Mouse (Mus musculus): Measurements from ENCODE around the gene Ccdc63. TPM values are rescaled to one million over a fixed set of nuclear protein-coding genes. Genes with fewer than 3 reads are reported as not detected.
"Not testable (repeated sequence)": the region's sequence is repeated elsewhere in the genome, so short reads cannot be mapped to it uniquely, and the experiment has no call there.

Gene Ccdc63
- polyA plus RNA-seq, 1 experiment from 2014 or later = not detected

DNA sequence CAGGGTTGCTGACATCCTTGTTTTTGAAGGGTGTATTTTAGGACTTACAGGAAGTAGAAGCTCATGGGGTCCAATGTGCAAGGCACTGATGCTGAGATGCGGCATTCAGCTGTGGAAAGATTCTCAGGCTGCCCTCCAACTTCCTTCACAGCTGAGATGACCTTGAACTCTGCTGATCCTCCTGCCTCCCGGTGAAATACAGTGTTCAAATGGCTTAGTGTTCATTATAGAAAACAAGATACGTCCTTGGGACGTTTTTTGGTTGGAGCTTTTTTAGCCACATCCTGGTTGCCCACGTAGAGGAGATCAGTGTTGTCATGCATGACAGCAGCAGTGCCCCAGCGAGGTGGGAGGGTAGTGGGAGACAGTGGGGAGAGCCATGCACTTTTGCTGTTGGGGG is 22.6 kb upstream of the Ccdc63 start:
- Histone ChIP-seq H3K4me3 (no peak overlapping the region), H3K9me3 (replicated peaks) (no peaks in the 10 kb centered on the region), H3K27ac (no peak overlapping the region), H3K27me3 (ENCODE audit: low read depth, poor library complexity, severe bottlenecking) (no peaks in the 10 kb centered on the region), H3K36me3 (peaks cover 91% of the 10 kb centered on the region), H3K4me1 (peaks cover 69% of the 10 kb centered on the region)
- 83% methylated on average over 6 of the region's 6 CpGs for WGBS
- no peak for DNase-seq (ENCODE audit: low spot score)

- DNase-seq (ENCODE audit: low spot score) = peak; percentile 51
- Histone ChIP-seq H3K4me1 (peaks cover 67% of the 10 kb centered on the region), H3K27ac (peak overlapping the region; percentile 95), H3K27me3 (ENCODE audit: low read depth, poor library complexity, severe bottlenecking) (0 out of 2 replicates have a peak, but pooled peaks cover 6% of the 10 kb centered on the region), H3K36me3 (peaks cover 47% of the 10 kb centered on the region), H3K9me3 (replicated peaks) (no peaks in the 10 kb centered on the region), H3K4me3 (peak overlapping the region; percentile 93)
- WGBS = 3% methylated on average over 42 of the region's 42 CpGs
Measured at GRCm38 (mm10) chr5:122158557-122159515, 18.2 kb upstream of the Ccdc63 start.

GRCm38 (mm10) chr5:122157827-122158381 is 17.3 kb upstream of the Ccdc63 start, which contains the start of gene Ppp1cc:
Gene Ppp1cc (plus strand): TSS chr5:122158278.
- H3K4me3 ChIP-seq = peak within 1 kb of the TSS; percentile 93
- peaks cover 63% of the 10 kb centered on the region for H3K4me1 ChIP-seq
- 1% methylated on average over 54 of the region's 54 CpGs for WGBS

DNA sequence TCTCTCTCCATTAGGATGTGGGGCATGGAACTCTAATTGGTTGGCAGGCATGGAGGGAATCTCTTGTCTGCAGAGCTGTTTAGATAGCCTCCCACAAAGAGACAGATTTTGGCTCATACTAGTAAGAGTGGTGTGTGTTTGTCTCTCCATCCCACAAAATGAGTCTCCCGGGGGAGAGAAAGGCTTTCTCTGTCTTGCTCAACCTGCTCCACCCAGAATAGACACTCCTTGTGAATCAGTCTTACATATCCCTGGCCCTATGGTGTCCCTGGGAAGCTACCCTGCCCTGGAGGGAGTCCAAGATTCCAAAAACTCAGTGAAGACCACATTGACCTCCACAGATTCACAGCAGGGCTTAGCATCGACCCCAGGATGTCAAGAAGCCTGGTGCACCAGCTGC is 15.9 kb upstream of the Ccdc63 start:
- Histone ChIP-seq H3K27ac (0 out of 2 replicates have a peak overlapping the region, but pooled peaks have one; percentile 95), H3K4me3 (no peak overlapping the region)

More at GRCm38 (mm10) chr5:122157827-122158381, 17.3 kb upstream of the Ccdc63 start, which contains the start of gene Ppp1cc:
- Histone ChIP-seq H3K27ac (peak within 1 kb of the TSS; percentile 95), H3K9me3 (replicated peaks) (no peaks in the 10 kb centered on the region), H3K36me3 (peaks cover 38% of the 10 kb centered on the region), H3K27me3 (ENCODE audit: low read depth, poor library complexity, severe bottlenecking) (0 out of 2 replicates have a peak, but pooled peaks cover 6% of the 10 kb centered on the region)
- peak; percentile 99 for DNase-seq (ENCODE audit: low spot score)

GRCm38 (mm10) chr5:122155613-122156012 is 15.0 kb upstream of the Ccdc63 start:
- Histone ChIP-seq H3K4me3 (no peak overlapping the region), H3K4me1 (peaks cover 50% of the 10 kb centered on the region), H3K36me3 (peaks cover 15% of the 10 kb centered on the region), H3K27ac (no peak overlapping the region), H3K27me3 (ENCODE audit: low read depth, poor library complexity, severe bottlenecking) (0 out of 2 replicates have a peak, but pooled peaks cover 6% of the 10 kb centered on the region), H3K9me3 (replicated peaks) (no peaks in the 10 kb centered on the region)
- DNase-seq (ENCODE audit: low spot score) = no peak

More for the DNA sequence above, 15.9 kb upstream of the Ccdc63 start:
- 74% methylated on average over 2 of the region's 2 CpGs for WGBS
- H3K36me3 ChIP-seq = peaks cover 24% of the 10 kb centered on the region
- peaks cover 51% of the 10 kb centered on the region for H3K4me1 ChIP-seq
- no peak for DNase-seq (ENCODE audit: low spot score)
- no peaks in the 10 kb centered on the region for H3K9me3 ChIP-seq (replicated peaks)
- H3K27me3 ChIP-seq (ENCODE audit: low read depth, poor library complexity, severe bottlenecking) = 0 out of 2 replicates have a peak, but pooled peaks cover 6% of the 10 kb centered on the region

- DNase-seq (ENCODE audit: low spot score) = no peak
- H3K9me3 ChIP-seq (replicated peaks) = no peaks in the 10 kb centered on the region
- H3K4me3 ChIP-seq = no peak overlapping the region
- 80% methylated on average over 3 of the region's 3 CpGs for WGBS
- 0 out of 2 replicates have a peak overlapping the region, but pooled peaks have one; percentile 25 for H3K27ac ChIP-seq
- 0 out of 2 replicates have a peak, but pooled peaks cover 6% of the 10 kb centered on the region for H3K27me3 ChIP-seq (ENCODE audit: low read depth, poor library complexity, severe bottlenecking)
- H3K4me1 ChIP-seq = peaks cover 41% of the 10 kb centered on the region
- peaks cover 6% of the 10 kb centered on the region for H3K36me3 ChIP-seq
Measured at GRCm38 (mm10) chr5:122154782-122155181, 14.2 kb upstream of the Ccdc63 start.

GRCm38 (mm10) chr5:122154006-122154405 is 13.4 kb upstream of the Ccdc63 start:
- 44% methylated on average over 11 of the region's 14 CpGs for WGBS
- Histone ChIP-seq H3K36me3 (no peaks in the 10 kb centered on the region), H3K4me3 (no peak overlapping the region), H3K4me1 (peaks cover 36% of the 10 kb centered on the region), H3K27ac (no peak overlapping the region; the same call in 1 of the 2 replicates), H3K9me3 (replicated peaks) (no peaks in the 10 kb centered on the region), H3K27me3 (ENCODE audit: low read depth, poor library complexity, severe bottlenecking) (0 out of 2 replicates have a peak, but pooled peaks cover 6% of the 10 kb centered on the region)
- no peak for DNase-seq (ENCODE audit: low spot score)

- DNase-seq (ENCODE audit: low spot score); H3K4me3 ChIP-seq; H3K9me3 ChIP-seq (replicated peaks); H3K27ac ChIP-seq; H3K36me3 ChIP-seq; H3K27me3 ChIP-seq (ENCODE audit: low read depth, poor library complexity, severe bottlenecking): not testable (repeated sequence)
- peaks cover 32% of the 10 kb centered on the region for H3K4me1 ChIP-seq
- WGBS = 83% methylated on average over 5 of the region's 5 CpGs
Measured at GRCm38 (mm10) chr5:122152508-122152907, 11.9 kb upstream of the Ccdc63 start.

DNA sequence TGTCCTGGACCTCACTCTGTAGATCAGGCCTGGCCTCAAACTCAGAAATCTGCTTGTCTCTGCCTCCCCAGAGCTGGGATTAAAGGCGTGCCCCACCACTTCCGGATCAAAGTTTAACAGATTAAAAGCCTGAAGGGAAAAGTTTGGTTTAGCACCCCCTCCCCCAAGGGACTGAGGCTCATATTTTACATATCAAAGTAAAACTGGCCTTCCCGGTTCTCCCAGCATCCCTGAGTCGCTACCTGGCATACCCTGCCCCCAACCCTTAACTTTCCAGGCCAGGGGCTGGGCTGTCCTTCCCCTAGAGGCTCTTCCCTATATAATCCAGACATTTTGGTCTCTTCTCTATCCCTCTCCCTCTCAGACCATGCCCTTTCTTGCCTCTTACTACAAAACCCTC is 8.6 kb upstream of the Ccdc63 start:
- 59% methylated on average over 4 of the region's 4 CpGs for WGBS
- Histone ChIP-seq H3K27ac (no peak overlapping the region), H3K4me1 (peaks cover 33% of the 10 kb centered on the region), H3K4me3 (no peak overlapping the region), H3K27me3 (ENCODE audit: low read depth, poor library complexity, severe bottlenecking) (no peaks in the 10 kb centered on the region), H3K36me3 (no peaks in the 10 kb centered on the region), H3K9me3 (replicated peaks) (no peaks in the 10 kb centered on the region)
- DNase-seq (ENCODE audit: low spot score) = no peak

GRCm38 (mm10) chr5:122148107-122148506 is 7.5 kb upstream of the Ccdc63 start:
- DNase-seq (ENCODE audit: low spot score) = no peak
- no peaks in the 10 kb centered on the region for H3K9me3 ChIP-seq (replicated peaks)
- 80% methylated on average over 1 of the region's 1 CpGs for WGBS
- H3K36me3 ChIP-seq = no peaks in the 10 kb centered on the region
- peak overlapping the region; percentile 38; the same call in 1 of the 2 replicates for H3K27ac ChIP-seq
- H3K27me3 ChIP-seq (ENCODE audit: low read depth, poor library complexity, severe bottlenecking) = no peaks in the 10 kb centered on the region
- H3K4me3 ChIP-seq = no peak overlapping the region
- peaks cover 29% of the 10 kb centered on the region for H3K4me1 ChIP-seq

DNA sequence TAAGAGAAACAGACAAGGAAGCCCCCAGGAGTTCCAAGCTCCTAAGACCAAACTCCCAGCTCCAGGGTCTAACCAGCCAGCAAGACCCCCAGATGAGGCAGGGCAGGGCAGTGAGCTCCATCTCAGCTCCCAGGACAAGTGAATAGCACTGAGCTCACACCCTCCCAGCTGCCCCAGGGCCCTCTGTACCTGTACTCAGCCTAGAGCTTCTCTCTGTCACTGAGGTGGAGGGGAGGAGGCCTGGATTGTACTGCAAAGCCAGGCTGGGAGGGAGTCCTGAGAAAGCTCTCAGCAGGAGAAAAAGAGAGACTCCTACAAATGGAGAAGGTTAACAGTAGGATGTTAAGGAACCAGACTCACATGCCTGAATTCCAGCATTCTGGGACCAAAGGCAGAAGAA is 6.0 kb upstream of the Ccdc63 start:
- H3K27me3 ChIP-seq (ENCODE audit: low read depth, poor library complexity, severe bottlenecking) = no peaks in the 10 kb centered on the region
- H3K4me3 ChIP-seq = no peak overlapping the region; the same call in 1 of the 2 replicates
- no peaks in the 10 kb centered on the region for H3K9me3 ChIP-seq (replicated peaks)
- H3K36me3 ChIP-seq = no peaks in the 10 kb centered on the region
- DNase-seq (ENCODE audit: low spot score) = no peak
- peak overlapping the region; percentile 87 for H3K27ac ChIP-seq
- H3K4me1 ChIP-seq = peaks cover 29% of the 10 kb centered on the region

DNA sequence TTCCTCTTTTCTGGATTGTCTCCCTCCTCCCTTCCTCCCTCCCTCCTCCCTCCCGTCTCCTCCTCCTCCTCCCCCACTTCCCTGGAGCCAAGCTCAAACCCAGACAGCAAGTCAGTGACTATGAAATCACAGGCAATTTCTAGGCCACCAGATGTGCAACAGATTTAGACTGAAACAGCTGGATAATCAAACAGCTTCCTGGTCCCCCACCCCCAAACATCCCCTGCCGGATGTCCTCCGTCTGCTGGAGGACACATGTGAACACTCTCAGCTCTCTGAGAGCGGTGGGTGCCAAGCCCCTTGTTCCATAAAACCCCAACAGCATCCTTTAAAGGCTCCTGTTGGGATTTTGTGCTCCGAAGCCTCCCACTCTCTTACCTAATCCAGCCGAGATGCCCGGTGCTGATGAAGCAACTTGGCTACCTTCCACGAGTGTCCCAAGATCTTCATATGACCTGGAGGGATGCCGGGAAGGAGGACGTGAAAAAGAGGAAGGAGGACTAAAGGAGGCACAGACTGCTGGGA is 5.5 kb upstream of the Ccdc63 start:
- H3K27ac ChIP-seq = peak overlapping the region; percentile 87
- peak; percentile 74 for DNase-seq (ENCODE audit: low spot score)
- peaks cover 24% of the 10 kb centered on the region for H3K4me1 ChIP-seq
- no peaks in the 10 kb centered on the region for H3K9me3 ChIP-seq (replicated peaks)
- WGBS = 41% methylated on average over 10 of the region's 10 CpGs
- H3K27me3 ChIP-seq (ENCODE audit: low read depth, poor library complexity, severe bottlenecking) = no peaks in the 10 kb centered on the region
- no peaks in the 10 kb centered on the region for H3K36me3 ChIP-seq
- peak overlapping the region; percentile 32 for H3K4me3 ChIP-seq

Data from limb, embryonic 10.5 days (tissue).